Mouse (Mus musculus) ES-E14 (cell line): Measurements from ENCODE around the gene Patl1.

Experiments
- HCFC1 ChIP-seq: IDR thresholded peaks from 2 replicates; pipeline ENCODE4 v1.6.1; 2012; ENCODE audit warnings: low read length, inconsistent platforms, borderline replicate concordance; ENCODE audit not compliant: insufficient read depth
- MAFK ChIP-seq: IDR thresholded peaks from 2 replicates; pipeline ENCODE4 v1.6.1; 2014; ENCODE audit warnings: mild to moderate bottlenecking, low read depth, low read length, inconsistent platforms; ENCODE audit not compliant: insufficient read depth
- ZC3H11A ChIP-seq: IDR thresholded peaks from 2 replicates; pipeline ENCODE4 v1.6.1; 2012; ENCODE audit warnings: low read depth, mild to moderate bottlenecking, inconsistent platforms, low read length, borderline replicate concordance

- TF ChIP-seq ZC3H11A (no peak), HCFC1 (no peak), MAFK (no peak)
Observed at GRCm38 (mm10) chr19:11974223-11974540, 62.0 kb downstream of the Patl1 start.
